Mouse (Mus musculus): ENCODE measurements at regions not wholly inside any gene's neighbourhood (a gene's known extent, or its start where the extent isn't known, plus 50 kb on each side); places are given as distances from the start of the nearest gene placed in this dataset.

- no peak for TF ChIP-seq CTCF (IDR thresholded peaks at IDR 0.05; ENCODE audit: borderline replicate concordance, insufficient read depth, low read length)
- TF ChIP-seq POLR2A (IDR thresholded peaks at IDR 0.05; ENCODE audit: low read depth, low read length) = no peak
Observed at GRCm38 (mm10) chr1:43385008-43385407, 59.4 kb upstream of the Nck2 start.

All from embryonic fibroblast, embryonic 13.5 days (primary cell).